24 mouse cellular contexts compared by ENCODE assay signal in the genomic region with DNA sequence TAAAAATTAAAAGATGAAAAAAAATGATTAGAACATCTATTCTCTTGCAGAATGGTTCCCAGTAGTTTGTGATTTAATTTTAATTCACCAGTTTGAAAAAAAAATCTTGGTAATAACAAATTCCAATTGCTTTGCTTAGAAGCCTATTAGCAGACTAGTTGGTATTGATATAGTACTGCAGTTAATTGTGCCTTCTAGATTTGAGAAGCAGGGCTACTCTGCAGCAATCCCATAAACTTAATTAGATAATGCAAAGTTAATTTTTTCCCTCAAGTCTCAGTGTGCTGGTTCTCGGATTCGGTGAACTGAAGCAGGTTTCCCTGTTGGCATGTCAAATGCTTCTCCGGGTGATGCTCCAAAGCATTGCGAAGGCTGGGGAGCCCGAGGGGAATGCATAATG.
"Had no signal": no experiment of that assay in that cellular context is flagged by ENCODE, and none has a peak within 500 bp of the region (broad histone marks: within the 10 kb centered on the region; RNA-seq: fewer than 3 reads in every experiment).

No protein-coding gene starts in this region.

- H3K36me3 ChIP-seq: heart, embryonic 10.5 days; heart, embryonic 13.5 days; heart, embryonic 15.5 days; hindbrain, embryonic 13.5 days; kidney, embryonic 15.5 days; limb, embryonic 13.5 days; liver, embryonic 12.5 days had no signal

- H3K4me2 ChIP-seq: heart, embryonic 13.5 days; heart, embryonic 15.5 days; hindbrain, embryonic 13.5 days; kidney, embryonic 15.5 days; limb, embryonic 13.5 days; limb, embryonic 15.5 days; liver, embryonic 12.5 days had no signal

- H3K9ac ChIP-seq: forebrain, postnatal 0 days; heart, embryonic 13.5 days; heart, embryonic 15.5 days; hindbrain, embryonic 13.5 days; kidney, embryonic 15.5 days; limb, embryonic 13.5 days; limb, embryonic 15.5 days; liver, embryonic 12.5 days had no signal

- H3K4me3 ChIP-seq: heart, embryonic 10.5 days; heart, embryonic 13.5 days; heart, embryonic 15.5 days; hindbrain, embryonic 13.5 days; kidney, embryonic 15.5 days; limb, embryonic 13.5 days; limb, embryonic 15.5 days; liver, embryonic 12.5 days had no signal

- H3K27ac ChIP-seq: heart, embryonic 10.5 days; heart, embryonic 13.5 days; heart, embryonic 15.5 days; hindbrain, embryonic 13.5 days; kidney, embryonic 15.5 days; kidney, postnatal 0 days; limb, embryonic 13.5 days; limb, embryonic 15.5 days; liver, embryonic 12.5 days had no signal

- H3K27me3 ChIP-seq: heart, embryonic 15.5 days; hindbrain, embryonic 13.5 days; kidney, embryonic 15.5 days; limb, embryonic 13.5 days; limb, embryonic 15.5 days; liver, embryonic 12.5 days had no signal

- DNase-seq: forebrain, postnatal 0 days; gastrocnemius, postnatal 14 days; gastrocnemius, postnatal 36 days; heart, adult 18-20 months; heart, postnatal 14 days; heart, postnatal 36 days; kidney, adult 11 months; kidney, adult 2 months; kidney, adult 9 months; kidney, postnatal 14 days; kidney, postnatal 36 days; layer of hippocampus, adult 9-11 months; layer of hippocampus, postnatal 36 days; left cerebral cortex, postnatal 4 days had no signal

- ATAC-seq: forebrain, postnatal 0 days; intestine, embryonic 16.5 days had no signal

- H3K9me3 ChIP-seq: heart, embryonic 10.5 days; heart, embryonic 13.5 days; heart, embryonic 15.5 days; hindbrain, embryonic 13.5 days; kidney, embryonic 15.5 days; limb, embryonic 13.5 days; limb, embryonic 15.5 days; liver, embryonic 12.5 days had no signal
